Mouse (Mus musculus) stomach, embryonic 16.5 days (tissue): ENCODE results near the gene Gm43720. TPM values are rescaled to one million over a fixed set of nuclear protein-coding genes. Genes with fewer than 3 reads are reported as not detected.

Experiments used
- ATAC-seq: fragments of 200-750 bp; cut with Nextera tagmentation; 2 replicates; pipeline ENCODE4 v1.8.0; 2017; ENCODE audit warnings: moderate number of reproducible peaks, moderate TSS enrichment; ENCODE audit not compliant: insufficient read depth, low FRiP score
- H3K27ac ChIP-seq: fragments of 300-500 bp; sonication (generic); 2 replicates; pipeline ENCODE4 v1.5.1; 2014; ENCODE audit warnings: low read length
- H3K27me3 ChIP-seq: fragments of 300-500 bp; sonication (generic); 2 replicates; pipeline ENCODE4 v1.6.1; 2014; ENCODE audit warnings: low read length, control low read depth, mixed read lengths; ENCODE audit not compliant: control insufficient read depth, insufficient read depth
- H3K36me3 ChIP-seq: fragments of 300-500 bp; sonication (generic); 2 replicates; pipeline ENCODE4 v1.6.1; 2014; ENCODE audit warnings: low read length; ENCODE audit not compliant: control insufficient read depth, insufficient read depth
- H3K4me1 ChIP-seq: fragments of 300-500 bp; sonication (generic); 2 replicates; pipeline ENCODE4 v1.6.1; 2014; ENCODE audit warnings: low read length, control low read depth, mixed read lengths; ENCODE audit not compliant: control insufficient read depth, insufficient read depth
- H3K4me2 ChIP-seq: fragments of 300-500 bp; sonication (generic); 2 replicates; pipeline ENCODE4 v1.6.1; 2014; ENCODE audit warnings: low read depth, low read length, mixed read lengths
- H3K4me3 ChIP-seq: fragments of 300-500 bp; sonication (generic); replicated peaks from 2 replicates; pipeline ENCODE4 v1.5.1; 2014; ENCODE audit warnings: mild to moderate bottlenecking, low read length
- H3K9ac ChIP-seq: fragments of 300-500 bp; sonication (generic); 2 replicates; pipeline ENCODE4 v1.6.1; 2014; ENCODE audit warnings: low read length
- H3K9me3 ChIP-seq: fragments of 300-500 bp; sonication (generic); replicated peaks from 2 replicates; pipeline ENCODE4 v1.6.1; 2016; ENCODE audit warnings: low read length, control low read depth; ENCODE audit not compliant: control insufficient read depth
- WGBS: fragments of 180-500 bp; shearing (Covaris S2); extraction: QIAGEN DNeasy Blood & Tissue Kit; methylation state at CpG from one replicate; pipeline ENCODE4 v1.1.7; 2014; 5-methylcytosine and 5-hydroxymethylcytosine counted together
- polyA plus RNA-seq: library from polyadenylated mRNA; unstranded; fragments of >200 nt; fragmentation: Nextera tagmentation; extraction: Ambion mirVana; gene quantifications from 2 replicates; pipeline ENCODE4 v1.2.1, GENCODE M21; 2015

Gm43720 gene
- polyA plus RNA-seq, 1 experiment from 2014 or later = 0.13 TPM

DNA sequence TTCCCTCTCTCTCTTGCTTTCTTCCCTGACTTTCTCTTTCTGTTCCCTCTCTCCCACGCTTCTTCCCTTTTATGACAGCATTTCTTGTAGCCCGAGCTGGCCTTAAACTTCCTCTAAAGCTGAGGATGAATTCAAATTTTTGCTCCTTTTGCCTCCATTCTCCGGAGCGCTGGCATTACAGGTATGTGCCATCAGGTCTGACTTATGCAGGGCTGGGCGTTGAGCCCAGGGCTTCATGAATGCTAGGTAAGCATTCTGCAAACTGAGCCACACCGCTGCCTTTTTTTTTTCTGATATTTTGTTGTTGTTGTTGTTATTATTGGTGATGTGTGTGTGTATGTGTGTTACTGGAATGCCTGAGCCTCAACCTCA, 15.6 kb downstream of the Gm43720 start:
- H3K4me2 ChIP-seq = peak overlapping the region; percentile 99
- H3K4me3 ChIP-seq = peak overlapping the region; percentile 91
- ATAC-seq = no peak
- H3K4me1 ChIP-seq = peaks cover 17% of the 10 kb centered on the region
- H3K9ac ChIP-seq = peak overlapping the region; percentile 97
- no peaks in the 10 kb centered on the region for H3K9me3 ChIP-seq
- H3K27ac ChIP-seq = peak overlapping the region; percentile 68; the same call in 1 of the 2 replicates
- peaks cover 8% of the 10 kb centered on the region for H3K36me3 ChIP-seq
- WGBS = 5% methylated on average over 6 of the region's 6 CpGs
- no peaks in the 10 kb centered on the region for H3K27me3 ChIP-seq

DNA sequence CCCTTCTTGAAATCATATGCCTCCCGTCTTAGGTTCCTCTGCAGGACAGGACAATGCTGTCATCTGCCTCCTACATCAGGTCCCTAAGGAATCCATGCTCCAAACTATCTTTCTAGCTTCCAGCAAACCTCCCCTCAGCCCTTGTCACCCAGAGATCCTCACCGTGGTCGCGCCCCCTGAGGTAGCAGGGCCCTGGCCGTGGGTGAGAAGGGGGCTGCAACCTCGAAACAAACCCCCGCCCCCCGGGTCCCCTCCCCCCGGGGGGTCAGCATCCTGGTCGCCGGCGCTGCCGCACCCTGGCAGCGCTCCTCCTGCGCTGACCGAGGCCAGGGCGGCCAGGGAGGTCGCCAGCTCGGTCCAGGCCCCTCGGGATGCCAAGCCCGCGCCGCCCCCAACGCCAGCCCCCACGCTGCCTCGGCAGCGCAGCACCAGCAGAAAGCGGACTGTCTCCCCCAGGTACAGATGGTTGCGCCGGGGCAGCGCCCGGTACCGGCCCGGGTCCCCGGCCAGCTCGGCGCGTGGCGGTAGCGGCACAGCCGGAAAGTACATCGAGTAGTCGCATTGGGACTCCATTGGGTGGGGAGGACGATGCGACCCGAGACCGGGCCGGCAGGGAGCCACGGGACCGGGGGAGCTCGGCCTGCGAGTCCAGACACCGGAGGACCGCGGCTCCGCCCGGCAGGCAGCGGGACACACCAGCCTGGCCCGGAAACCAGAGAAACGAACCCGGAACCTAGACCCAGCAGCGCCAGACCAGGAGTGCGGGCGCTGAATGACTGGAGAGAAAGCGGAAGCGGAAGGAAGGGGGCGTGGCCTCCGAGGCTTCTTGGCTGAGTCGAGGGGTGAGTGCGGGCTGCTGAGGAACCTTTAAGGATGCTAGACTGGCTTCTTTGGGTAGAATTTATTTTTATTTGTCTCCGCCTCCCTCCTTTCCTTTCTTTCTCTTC, 16.2 kb downstream of the Gm43720 start, which contains the start of gene BC037034:
BC037034 (minus strand) TSS at position 774 of the 947 bp plus-strand sequence.
- H3K36me3 ChIP-seq = peaks cover 8% of the 10 kb centered on the region
- ATAC-seq = peak; percentile 89

DNA sequence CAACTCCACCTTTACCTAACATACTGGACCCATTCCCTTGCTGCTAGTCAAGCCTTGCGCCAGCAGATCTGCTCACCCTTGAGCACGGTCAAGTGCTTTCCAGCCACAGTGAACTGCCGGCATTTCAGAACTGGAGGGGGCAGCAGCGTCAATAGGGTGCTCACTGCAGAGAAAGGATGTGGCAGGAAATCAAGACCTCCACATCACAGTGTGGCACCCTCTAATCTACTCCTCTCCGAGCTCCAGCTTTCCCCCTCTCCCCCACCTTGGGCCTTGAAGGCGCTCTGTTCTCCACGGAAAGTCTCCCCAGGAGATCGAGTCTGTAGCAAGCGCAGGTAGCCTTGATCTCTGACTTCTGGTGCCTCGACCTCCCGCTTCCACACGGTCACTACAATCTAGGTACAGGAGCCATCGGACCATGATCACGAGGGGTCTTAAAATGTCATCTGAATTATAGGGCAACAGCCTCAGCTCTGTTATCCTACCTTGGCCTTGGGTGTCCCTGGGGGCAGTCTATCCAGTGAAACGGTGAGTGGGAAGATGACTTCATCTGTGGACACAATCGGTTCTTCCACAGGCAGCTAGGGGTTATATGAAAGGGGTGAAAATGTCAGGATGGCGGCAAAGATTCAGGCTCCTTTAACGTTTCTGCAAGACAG, 17.0 kb downstream of the Gm43720 start:
- Histone ChIP-seq H3K27me3 (no peaks in the 10 kb centered on the region), H3K36me3 (peaks cover 8% of the 10 kb centered on the region), H3K27ac (no peak overlapping the region), H3K9ac (peak overlapping the region; percentile 97), H3K4me2 (peak overlapping the region; percentile 99), H3K4me1 (peaks cover 17% of the 10 kb centered on the region), H3K9me3 (no peaks in the 10 kb centered on the region), H3K4me3 (peak overlapping the region; percentile 91)
- WGBS = 59% methylated on average over 18 of the region's 18 CpGs
- no peak for ATAC-seq

More for the DNA sequence above, 16.2 kb downstream of the Gm43720 start, which contains the start of gene BC037034:
- whole genome bisulfite sequencing = under 1% methylated on average over 67 of the region's 71 CpGs
- Histone ChIP-seq H3K9ac (peak within 1 kb of the TSS; percentile 97), H3K4me2 (peak within 1 kb of the TSS; percentile 99), H3K4me3 (peak within 1 kb of the TSS; percentile 91), H3K27me3 (no peaks in the 10 kb centered on the region), H3K9me3 (no peaks in the 10 kb centered on the region), H3K4me1 (peaks cover 17% of the 10 kb centered on the region), H3K27ac (peak within 1 kb of the TSS; percentile 68)

DNA sequence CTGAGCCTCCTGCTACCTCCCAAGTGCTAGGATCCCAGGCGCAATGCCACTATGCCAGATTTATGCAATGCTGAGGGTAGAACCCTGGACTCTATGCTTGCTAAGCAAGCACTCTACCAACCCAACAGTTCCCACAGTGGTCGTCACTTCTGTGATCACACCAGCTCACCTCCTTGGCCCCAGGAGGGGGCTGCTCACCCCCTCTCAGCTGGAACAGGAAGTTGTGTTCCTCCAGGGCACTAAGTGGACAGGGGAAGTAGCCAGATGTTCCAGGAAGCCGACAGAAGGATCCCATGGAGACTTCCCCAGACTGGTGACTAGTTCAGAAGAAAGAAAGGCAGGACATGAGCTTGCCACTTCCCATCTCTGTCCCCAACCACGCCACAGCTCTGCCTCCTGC, 17.8 kb downstream of the Gm43720 start:
- H3K36me3 ChIP-seq = peaks cover 8% of the 10 kb centered on the region
- 74% methylated on average over 4 of the region's 4 CpGs for WGBS

DNA sequence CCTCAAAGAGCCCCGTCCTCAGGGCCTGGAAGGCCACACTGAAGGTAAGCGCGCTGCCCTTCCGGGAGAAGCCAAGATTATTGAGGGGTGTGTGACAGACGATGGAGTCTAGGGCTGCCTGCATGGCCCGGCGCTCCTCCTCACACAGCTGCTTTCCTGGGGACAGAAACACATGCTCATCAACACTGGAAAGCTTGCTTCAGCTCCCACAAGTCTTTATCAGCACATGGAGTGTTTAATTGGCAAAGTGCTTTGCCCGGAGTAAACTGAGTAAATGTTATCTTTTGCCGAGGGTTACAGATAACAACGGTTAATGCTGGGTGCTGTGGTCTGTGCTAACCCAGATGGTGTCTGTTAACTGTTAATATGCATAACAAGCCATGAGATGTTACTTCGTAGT, 18.9 kb downstream of the Gm43720 start:
- Histone ChIP-seq H3K27ac (no peak overlapping the region), H3K4me2 (no peak overlapping the region), H3K9ac (no peak overlapping the region)

More for the DNA sequence above, 17.8 kb downstream of the Gm43720 start:
- no peak overlapping the region for H3K27ac ChIP-seq
- 0 out of 2 replicates have a peak overlapping the region, but pooled peaks have one; percentile 18 for H3K9ac ChIP-seq
- H3K4me1 ChIP-seq = peaks cover 17% of the 10 kb centered on the region
- no peaks in the 10 kb centered on the region for H3K9me3 ChIP-seq
- no peaks in the 10 kb centered on the region for H3K27me3 ChIP-seq
- no peak for ATAC-seq
- H3K4me2 ChIP-seq = 0 out of 2 replicates have a peak overlapping the region, but pooled peaks have one; percentile 99
- H3K4me3 ChIP-seq = peak overlapping the region; percentile 91; the same call in 1 of the 2 replicates

DNA sequence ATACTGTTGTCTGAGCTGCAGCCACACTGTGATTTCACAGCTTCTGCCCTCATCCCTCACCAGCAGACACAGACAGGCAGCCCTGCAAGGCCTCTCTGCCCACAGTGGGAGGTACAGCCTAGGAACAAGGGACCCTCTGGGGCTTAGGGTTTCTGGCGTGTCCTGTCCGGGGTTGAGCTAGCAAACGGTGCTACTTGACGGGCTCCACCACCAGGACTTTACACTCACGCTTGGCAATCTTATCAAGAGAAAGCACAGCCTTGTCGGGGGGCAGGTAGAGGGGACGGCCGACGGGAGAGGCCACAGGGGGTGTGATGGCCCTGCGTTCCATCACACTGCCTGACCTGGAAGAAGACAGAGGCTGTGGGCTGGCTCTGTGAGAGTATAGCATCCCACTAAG, 19.7 kb downstream of the Gm43720 start:
- no peaks in the 10 kb centered on the region for H3K9me3 ChIP-seq
- H3K27me3 ChIP-seq = no peaks in the 10 kb centered on the region
- H3K4me1 ChIP-seq = peaks cover 23% of the 10 kb centered on the region
- no peak overlapping the region for H3K27ac ChIP-seq
- H3K9ac ChIP-seq = no peak overlapping the region
- WGBS = 70% methylated on average over 10 of the region's 10 CpGs
- peaks cover 8% of the 10 kb centered on the region for H3K36me3 ChIP-seq
- no peak for ATAC-seq
- no peak overlapping the region for H3K4me3 ChIP-seq
- H3K4me2 ChIP-seq = no peak overlapping the region

More for the DNA sequence above, 18.9 kb downstream of the Gm43720 start:
- peaks cover 21% of the 10 kb centered on the region for H3K4me1 ChIP-seq
- no peaks in the 10 kb centered on the region for H3K9me3 ChIP-seq
- WGBS = 70% methylated on average over 11 of the region's 11 CpGs
- no peaks in the 10 kb centered on the region for H3K27me3 ChIP-seq
- no peak overlapping the region for H3K4me3 ChIP-seq
- ATAC-seq = no peak
- peaks cover 8% of the 10 kb centered on the region for H3K36me3 ChIP-seq

DNA sequence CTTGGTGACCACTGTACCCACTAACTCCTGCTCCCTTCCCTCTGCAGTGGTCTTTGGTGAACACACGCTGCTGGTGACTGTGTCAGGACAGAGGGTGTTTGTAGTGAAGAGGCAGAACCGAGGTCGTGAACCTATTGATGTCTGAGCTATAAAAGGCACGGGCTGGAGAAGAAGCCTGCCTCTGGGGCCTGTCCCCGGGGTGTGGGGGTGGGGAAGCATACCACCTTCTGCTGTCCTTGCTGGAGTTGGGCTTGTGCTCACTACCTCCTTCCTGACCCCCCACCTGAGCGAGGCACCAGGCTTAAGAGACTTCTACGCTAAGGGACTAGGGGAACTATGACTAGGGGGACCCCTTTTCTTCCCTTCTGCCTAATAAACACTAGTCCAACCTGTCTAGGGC, 20.8 kb downstream of the Gm43720 start:
- H3K27ac ChIP-seq = no peak overlapping the region
- no peak for ATAC-seq
- H3K27me3 ChIP-seq = no peaks in the 10 kb centered on the region
- no peak overlapping the region for H3K4me3 ChIP-seq
- WGBS = 65% methylated on average over 7 of the region's 7 CpGs
- H3K4me1 ChIP-seq = peaks cover 21% of the 10 kb centered on the region
- H3K9me3 ChIP-seq = no peaks in the 10 kb centered on the region
- no peak overlapping the region for H3K4me2 ChIP-seq
- no peak overlapping the region for H3K9ac ChIP-seq
- H3K36me3 ChIP-seq = peaks cover 8% of the 10 kb centered on the region

DNA sequence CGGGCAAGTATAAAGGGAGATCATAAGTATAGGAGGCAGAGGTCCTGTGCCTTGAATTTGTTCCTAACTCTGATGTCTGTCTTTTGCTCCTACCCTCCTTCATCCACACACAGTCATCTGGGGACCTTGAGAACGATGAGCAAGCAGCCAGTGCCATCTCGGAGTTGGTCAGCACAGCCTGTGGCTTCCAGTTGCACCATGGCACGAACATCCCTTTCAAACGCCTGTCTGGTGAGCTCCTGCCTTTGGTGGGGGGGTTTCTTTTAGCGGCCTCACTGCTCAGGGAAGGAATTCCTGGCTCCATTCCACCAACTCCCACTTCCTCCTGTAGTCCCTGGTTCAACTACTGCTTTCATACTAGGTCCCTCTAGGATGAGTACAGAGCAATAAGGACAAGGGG, 21.2 kb downstream of the Gm43720 start:
- no peak for ATAC-seq
- Histone ChIP-seq H3K27me3 (no peaks in the 10 kb centered on the region), H3K4me2 (no peak overlapping the region), H3K4me1 (peaks cover 21% of the 10 kb centered on the region), H3K9ac (no peak overlapping the region), H3K9me3 (no peaks in the 10 kb centered on the region), H3K27ac (no peak overlapping the region), H3K4me3 (no peak overlapping the region), H3K36me3 (peaks cover 8% of the 10 kb centered on the region)
- WGBS = 78% methylated on average over 6 of the region's 6 CpGs

DNA sequence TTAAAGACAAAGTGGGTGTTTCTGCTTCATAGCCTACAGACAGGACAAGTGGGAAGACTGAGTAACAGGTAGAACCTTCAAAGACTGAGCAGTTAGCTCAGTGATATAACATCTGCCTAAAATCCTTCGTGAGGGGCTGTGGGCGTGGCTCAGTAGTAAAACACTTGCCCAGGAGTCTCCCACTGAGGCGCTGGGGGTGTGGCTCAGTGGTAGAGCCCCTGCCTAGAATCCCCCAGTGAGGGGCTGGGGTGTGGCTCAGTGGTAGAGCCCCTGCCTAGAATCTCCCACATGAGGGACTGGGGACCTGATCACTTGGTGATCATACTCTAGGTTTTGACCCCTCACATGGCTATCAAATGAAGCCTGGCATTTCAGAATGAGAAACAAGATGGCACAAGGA, 21.7 kb downstream of the Gm43720 start:
- Histone ChIP-seq H3K27ac (no peak overlapping the region), H3K9ac (no peak overlapping the region), H3K4me1 (peaks cover 19% of the 10 kb centered on the region), H3K4me2 (no peak overlapping the region), H3K9me3 (no peaks in the 10 kb centered on the region), H3K36me3 (peaks cover 8% of the 10 kb centered on the region), H3K27me3 (no peaks in the 10 kb centered on the region), H3K4me3 (no peak overlapping the region)
- 63% methylated on average over 3 of the region's 3 CpGs for WGBS
- no peak for ATAC-seq
